Mouse (Mus musculus): ENCODE data around the gene Fbxw13. TPM values are rescaled to one million over a fixed set of nuclear protein-coding genes. Genes with fewer than 3 reads are reported as not detected.
"Not testable (repeated sequence)": the region's sequence is repeated elsewhere in the genome, so short reads cannot be mapped to it uniquely, and the experiment has no call there.

Gene Fbxw13
- total RNA-seq (2021), result not detected

- intact Hi-C loops (cut with DNase I); DNase-seq: not testable (repeated sequence)
These were observed at the start of gene Fbxw13 for GRCm38 (mm10) chr9:109195875-109196274. Gene Fbxw13 (minus strand): TSS chr9:109195975.

- no peak for DNase-seq
These were observed 38.9 kb upstream of the Fbxw13 start, which contains the start of gene Fbxw20 for GRCm38 (mm10) chr9:109234654-109235053. Gene Fbxw20 (minus strand): TSS chr9:109234754.

GRCm38 (mm10) chr9:109218449-109218848, 22.7 kb upstream of the Fbxw13 start:
- intact Hi-C loops (cut with DNase I), result no loop called here
- no peak for DNase-seq

More at GRCm38 (mm10) chr9:109234654-109235053, 38.9 kb upstream of the Fbxw13 start, which contains the start of gene Fbxw20:
- intact Hi-C loops (cut with DNase I), result no loop called here

DNA sequence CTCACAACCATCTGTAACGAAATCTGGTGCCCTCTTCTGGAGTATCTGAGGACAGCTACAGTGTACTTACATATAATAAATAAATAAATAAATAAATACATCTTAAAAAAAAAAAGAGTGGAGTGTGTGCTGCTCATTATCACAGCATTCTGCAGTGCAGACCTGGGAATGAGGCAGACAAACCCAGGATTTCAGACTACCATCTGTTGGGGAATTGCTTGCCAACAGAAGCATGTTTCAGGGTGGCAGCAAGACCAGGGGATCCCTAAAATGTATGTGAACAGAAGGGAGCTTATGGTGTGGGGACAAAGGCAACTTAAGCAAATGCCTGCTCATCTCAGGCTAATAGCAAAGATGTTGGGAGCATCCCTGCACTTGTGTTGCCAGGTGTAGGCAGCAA, 5.6 kb upstream of the Fbxw13 start:
- not testable (repeated sequence) for DNase-seq

GRCm38 (mm10) chr9:109200349-109200748, 4.6 kb upstream of the Fbxw13 start:
- DNase-seq, result no peak
- intact Hi-C loops (cut with DNase I), result no loop called here

More for the DNA sequence above, 5.6 kb upstream of the Fbxw13 start:
- intact Hi-C loops (cut with DNase I), result not testable (repeated sequence)

DNA sequence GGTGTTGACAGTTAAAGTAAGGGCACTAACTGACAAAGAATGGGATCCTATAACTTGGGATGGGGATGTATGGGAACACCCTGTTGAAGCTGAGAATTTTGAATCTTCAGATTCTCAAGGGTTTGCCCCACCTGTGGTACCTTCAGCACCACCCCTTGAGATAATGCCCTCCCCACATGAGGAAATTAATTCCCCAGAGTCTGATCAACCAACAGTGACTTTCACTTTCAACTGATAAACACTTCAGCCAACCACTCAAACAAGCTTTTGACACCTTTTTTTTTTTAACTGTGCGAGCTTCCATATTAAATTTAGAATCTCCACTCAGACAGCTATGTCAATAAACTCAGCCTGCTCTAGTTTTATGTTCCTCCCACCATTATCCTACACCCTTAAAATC, 3.6 kb upstream of the Fbxw13 start:
- no peak for DNase-seq
- intact Hi-C loops (cut with DNase I), result no loop called here

- DNase-seq, result no peak
- intact Hi-C loops (cut with DNase I), result no loop called here
These were observed 18.6 kb downstream of the Fbxw13 start for GRCm38 (mm10) chr9:109177208-109177607.

GRCm38 (mm10) chr9:109176301-109176700, 19.5 kb downstream of the Fbxw13 start:
- intact Hi-C loops (cut with DNase I), result no loop called here
- DNase-seq, result no peak

DNA sequence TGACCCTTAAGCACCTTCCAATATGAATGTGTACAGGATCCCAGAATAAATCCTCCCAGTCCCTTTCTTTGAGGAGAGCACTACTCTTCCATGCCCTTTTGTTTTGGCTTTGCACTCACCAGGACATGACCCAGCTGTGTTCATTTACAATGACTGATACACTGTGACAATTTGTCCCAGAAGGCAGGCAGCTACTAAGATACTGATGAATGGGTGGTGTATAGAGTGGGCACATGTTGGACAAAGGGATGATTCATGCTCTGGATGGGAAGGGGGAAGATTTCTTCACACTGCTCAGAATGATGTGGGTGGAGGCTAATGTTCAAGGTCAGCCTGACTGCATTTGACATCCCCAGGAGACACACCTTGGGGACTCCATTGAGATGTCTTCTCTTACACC, 28.5 kb downstream of the Fbxw13 start:
- intact Hi-C loops (cut with DNase I), result no loop called here
- no peak for DNase-seq

DNA sequence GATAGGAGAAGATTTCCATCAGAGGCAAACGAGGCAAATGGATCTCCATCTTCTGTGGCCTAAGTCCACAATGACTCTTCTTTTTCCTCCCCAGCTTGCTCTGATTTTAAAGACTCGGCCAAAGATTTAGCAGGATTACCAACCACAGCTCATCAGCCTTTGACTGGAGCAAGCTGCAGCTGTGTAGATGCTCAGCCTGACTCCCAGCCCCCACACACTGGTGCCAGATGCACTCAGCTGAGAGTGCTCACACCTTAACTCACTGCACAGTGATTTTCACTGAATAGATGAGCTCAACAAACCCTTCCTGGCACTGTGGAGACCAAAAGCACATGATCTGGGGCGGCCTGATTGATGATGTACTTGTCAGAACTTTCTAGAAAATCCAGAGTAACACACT, 33.8 kb downstream of the Fbxw13 start, which contains the start of gene Fbxw21:
Gene Fbxw21 (minus strand): TSS at position 101 of the 400 bp plus-strand sequence.
- intact Hi-C loops (cut with DNase I), result no loop called here
- DNase-seq, result no peak

- intact Hi-C loops (cut with DNase I); DNase-seq: not testable (repeated sequence)
These were observed 55.4 kb downstream of the Fbxw13 start for GRCm38 (mm10) chr9:109140414-109140813.

DNA sequence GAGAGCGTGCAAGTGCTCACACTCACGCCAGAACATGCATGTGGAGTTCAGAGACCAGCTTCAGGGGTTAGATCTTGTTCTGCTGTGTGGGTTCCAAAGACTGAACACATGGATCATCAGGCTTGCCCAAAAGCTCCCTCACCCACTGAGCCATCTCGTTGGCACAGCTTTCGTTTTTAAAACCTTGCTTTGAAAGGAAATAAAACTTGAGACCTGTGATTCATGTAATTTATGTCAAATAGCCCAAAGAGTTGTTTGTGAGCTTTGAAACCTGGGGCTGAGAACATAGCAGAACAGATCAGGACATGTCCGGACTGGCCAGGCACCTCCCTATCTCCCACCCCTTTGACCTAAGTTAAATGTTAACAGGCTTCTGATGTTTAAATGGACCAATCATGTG, 65.7 kb downstream of the Fbxw13 start:
- DNase-seq, result no peak
- intact Hi-C loops (cut with DNase I), result no loop called here

Other genes starting within 250 kb of the Fbxw13 start
- gene Col7a1, start 242.4 kb downstream of the Fbxw13 start, total RNA-seq (2021), result 1 to 10 TPM; 6.2 to 8.1 TPM
- under 1 TPM in 1 of 2 experiments, not detected in 1; 0.78 TPM for gene Ucn2, start 210.0 kb downstream of the Fbxw13 start, total RNA-seq (2021)
- gene Pfkfb4, start 204.2 kb downstream of the Fbxw13 start, total RNA-seq (2021), result 10 to 100 TPM; 25.5 to 25.8 TPM
- 10 to 100 TPM; 48.3 to 54.7 TPM for gene Shisa5, start 157.4 kb downstream of the Fbxw13 start, total RNA-seq (2021)
- gene Trex1, start 136.2 kb downstream of the Fbxw13 start, total RNA-seq (2021), result 10 to 100 TPM; 14.8 to 15.1 TPM
- gene Atrip, start 121.9 kb downstream of the Fbxw13 start, total RNA-seq (2021), result 10 to 100 TPM; 33.4 to 37.4 TPM
- gene Ccdc51, start 113.5 kb downstream of the Fbxw13 start, total RNA-seq (2021), result 1 to 10 TPM; 7.9 to 8.4 TPM
- 100 to 1,000 TPM; 385 to 398 TPM for gene Tma7, start 113.4 kb downstream of the Fbxw13 start, total RNA-seq (2021)
- 100 to 1,000 TPM in 1 of 2 experiments, 10 to 100 TPM in 1; 90.0 to 105 TPM for gene Plxnb1, start 100.6 kb downstream of the Fbxw13 start, total RNA-seq (2021)
- not detected for gene Fbxw21, start 33.9 kb downstream of the Fbxw13 start, total RNA-seq (2021)
- gene Fbxw20, start 38.8 kb upstream of the Fbxw13 start, total RNA-seq (2021), result not detected
- not detected for gene Fbxw14, start 91.7 kb upstream of the Fbxw13 start, total RNA-seq (2021)
- not detected for gene Fbxw28, start 143.7 kb upstream of the Fbxw13 start, total RNA-seq (2021)
- gene Fbxw22, start 208.3 kb upstream of the Fbxw13 start, total RNA-seq (2021), result not detected